Mouse (Mus musculus) lung, adult 2 months (tissue): ENCODE results near the gene Tor1aip1. TPM values are rescaled to one million over a fixed set of nuclear protein-coding genes. Genes with fewer than 3 reads are reported as not detected.

Experiments used
- DNase-seq: peaks from one replicate; pipeline ENCODE4 v3.0.0; 2022
- H3K4me1 ChIP-seq: fragments of 200-500 bp; 2 replicates; pipeline ENCODE4 v1.6.1; 2011; ENCODE audit warnings: low read length; ENCODE audit not compliant: control insufficient read depth, insufficient read depth
- H3K4me3 ChIP-seq: fragments of 200-500 bp; replicated peaks from 2 replicates; pipeline ENCODE3; 2011; ENCODE audit warnings: low read depth, mild to moderate bottlenecking, control low read depth, low read length; ENCODE audit errors: extremely low read depth
- CTCF ChIP-seq: fragments of 200-500 bp; IDR thresholded peaks from 2 replicates; pipeline ENCODE4 v1.5.1; 2011; ENCODE audit warnings: mild to moderate bottlenecking, low read length, control low read depth; ENCODE audit not compliant: insufficient read depth
- POLR2A ChIP-seq: fragments of 200-500 bp; IDR thresholded peaks from 2 replicates; pipeline ENCODE4 v1.6.1; 2011; ENCODE audit warnings: low read depth, mild to moderate bottlenecking, control low read depth, low read length, borderline replicate concordance; ENCODE audit errors: extremely low read depth
- WGBS: fragments of 180-500 bp; shearing (Covaris S2); methylation state at CpG from one replicate; pipeline ENCODE4 v1.1.7; 2018; 5-methylcytosine and 5-hydroxymethylcytosine counted together
- polyA plus RNA-seq: library from polyadenylated mRNA; depleted of rRNA; stranded (reverse); fragments of >200 nt; gene quantifications from 2 replicates; pipeline ENCODE4 v1.2.3, GENCODE M21; 2012

The Tor1aip1 gene
- polyA plus RNA-seq, 1 experiment: 36.6 TPM

DNA sequence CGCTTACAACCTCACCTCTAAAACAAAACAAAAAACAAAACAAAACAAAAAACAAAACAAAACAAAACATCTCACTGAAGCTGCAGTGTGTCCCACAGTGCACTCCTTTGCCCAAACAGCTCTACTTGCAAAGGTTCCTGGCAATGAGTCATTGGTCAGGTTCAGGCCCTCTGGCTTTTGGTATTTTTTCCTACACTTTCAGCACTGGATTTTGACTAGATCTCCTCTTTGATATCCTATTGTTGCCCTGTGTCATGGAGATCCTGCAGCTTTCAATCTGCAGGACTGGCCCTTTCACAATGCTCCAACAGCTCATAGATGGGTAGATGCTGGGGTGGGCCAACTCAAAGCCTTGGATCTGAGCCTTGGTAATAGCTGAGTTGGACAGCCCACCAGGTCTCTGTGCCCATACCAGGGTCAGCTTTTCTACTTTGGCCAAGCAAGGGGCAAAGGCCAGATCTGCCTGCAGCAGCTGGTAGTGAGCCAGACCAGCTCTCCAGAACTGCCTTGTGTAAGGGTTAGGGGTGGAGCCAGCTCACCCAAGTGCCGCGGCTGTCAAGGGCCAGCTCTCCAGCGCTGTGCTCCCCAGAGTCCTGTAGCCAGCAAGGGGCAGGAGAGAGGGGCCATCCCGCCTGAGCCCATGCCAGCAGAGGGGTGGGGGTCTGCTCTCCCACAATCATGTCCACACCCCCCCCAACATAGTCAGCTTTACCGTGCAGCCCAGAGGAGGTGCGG, 32.9 kb downstream of the Tor1aip1 start:
- Histone ChIP-seq H3K4me3 (no peak overlapping the region), H3K4me1 (no peaks in the 10 kb centered on the region)
- no peak for TF ChIP-seq CTCF
- no peak for TF ChIP-seq POLR2A
- 66% methylated on average over 7 of the region's 7 CpGs for WGBS
- peak; percentile 48 for DNase-seq

GRCm38 (mm10) chr1:156002366-156002765, 33.9 kb downstream of the Tor1aip1 start:
- TF ChIP-seq POLR2A (no peak), CTCF (no peak)
- no peak for DNase-seq
- Histone ChIP-seq H3K4me1 (no peaks in the 10 kb centered on the region), H3K4me3 (no peak overlapping the region)
- WGBS: 81% methylated on average over 8 of the region's 8 CpGs

DNA sequence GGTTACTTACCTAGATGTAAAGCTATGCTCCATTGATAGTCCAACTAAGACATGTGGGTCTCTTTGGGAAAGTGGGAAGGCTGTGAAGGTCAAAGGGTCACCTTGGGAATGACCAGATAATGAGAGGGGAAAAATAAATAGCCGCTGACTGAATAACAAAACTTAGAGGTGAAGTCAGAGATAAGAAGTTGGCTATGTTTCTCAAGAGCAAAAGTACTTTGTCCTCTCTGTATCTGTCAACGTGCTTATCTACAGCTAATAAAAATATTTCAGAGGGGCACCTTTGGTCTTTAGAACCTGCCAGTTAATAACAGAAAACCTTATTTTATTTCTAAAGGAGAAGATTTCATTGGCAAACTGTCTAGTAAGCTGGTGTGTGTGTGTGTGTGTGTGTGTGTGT, 40.7 kb downstream of the Tor1aip1 start:
- H3K4me3 ChIP-seq: no peak overlapping the region
- 32% methylated on average over 2 of the region's 2 CpGs for WGBS
- no peak for DNase-seq
- H3K4me1 ChIP-seq: no peaks in the 10 kb centered on the region
- TF ChIP-seq POLR2A (no peak), CTCF (no peak)

DNA sequence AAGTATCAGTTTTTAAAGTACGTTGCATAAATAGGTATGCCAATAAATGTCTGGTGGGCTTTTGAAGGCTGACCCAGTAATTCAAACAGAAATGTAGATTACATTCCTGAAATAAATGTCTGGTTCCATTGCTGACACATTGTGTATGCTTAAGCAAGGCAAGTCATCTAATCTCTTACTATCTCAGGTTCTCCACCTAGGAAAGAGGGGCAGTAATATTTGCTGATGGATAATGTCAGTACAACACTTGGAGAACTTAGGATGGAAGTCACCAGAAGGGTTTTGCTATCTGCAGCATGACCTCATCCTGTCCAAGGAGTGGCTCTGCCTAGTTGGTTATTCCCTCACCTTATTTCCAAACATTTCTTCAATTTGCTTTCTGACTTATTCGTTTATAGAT, 41.8 kb downstream of the Tor1aip1 start:
- H3K4me1 ChIP-seq: no peaks in the 10 kb centered on the region
- no peak overlapping the region for H3K4me3 ChIP-seq
- WGBS: 52% methylated on average over 2 of the region's 2 CpGs
- no peak for TF ChIP-seq CTCF
- TF ChIP-seq POLR2A: no peak
- DNase-seq: no peak

DNA sequence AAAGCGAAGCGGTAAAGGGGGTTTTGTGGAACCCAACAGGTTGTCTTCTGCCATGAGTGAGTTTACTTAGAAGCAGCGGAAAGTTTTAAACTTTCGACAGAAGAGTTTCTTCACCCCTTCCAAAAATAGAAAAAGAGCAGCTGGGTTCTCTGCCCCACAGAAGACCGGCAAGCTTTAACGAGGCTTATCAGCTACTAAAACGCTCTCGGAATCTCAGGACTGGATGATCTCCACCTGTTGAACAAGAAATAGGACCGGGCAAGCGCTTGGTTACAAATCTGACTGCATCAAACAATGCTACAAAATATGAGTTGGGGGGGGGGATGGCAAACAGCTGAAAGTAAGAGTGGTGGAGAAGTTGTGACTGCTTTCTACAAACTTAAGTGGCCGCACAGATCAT, 45.9 kb downstream of the Tor1aip1 start:
- TF ChIP-seq CTCF (no peak), POLR2A (no peak)
- DNase-seq: no peak
- no peak overlapping the region for H3K4me3 ChIP-seq
- H3K4me1 ChIP-seq: no peaks in the 10 kb centered on the region
- 45% methylated on average over 11 of the region's 11 CpGs for WGBS

GRCm38 (mm10) chr1:155989387-155989786, 46.9 kb downstream of the Tor1aip1 start:
- H3K4me3 ChIP-seq: no peak overlapping the region
- TF ChIP-seq POLR2A (no peak), CTCF (no peak)
- H3K4me1 ChIP-seq: no peaks in the 10 kb centered on the region
- 33% methylated on average over 2 of the region's 2 CpGs for WGBS
- no peak for DNase-seq

- H3K4me1 ChIP-seq: no peaks in the 10 kb centered on the region
- no peak for DNase-seq
- H3K4me3 ChIP-seq: no peak overlapping the region
- TF ChIP-seq POLR2A (no peak), CTCF (no peak)
- 77% methylated on average over 2 of the region's 2 CpGs for WGBS
These were observed 48.7 kb downstream of the Tor1aip1 start for GRCm38 (mm10) chr1:155987625-155988024.

GRCm38 (mm10) chr1:155974931-155975330, 61.3 kb downstream of the Tor1aip1 start:
- DNase-seq: no peak
- 37% methylated on average over 2 of the region's 2 CpGs for WGBS
- Histone ChIP-seq H3K4me1 (no peaks in the 10 kb centered on the region), H3K4me3 (no peak overlapping the region)
- TF ChIP-seq POLR2A (no peak), CTCF (no peak)

GRCm38 (mm10) chr1:155973719-155974379, 62.4 kb downstream of the Tor1aip1 start:
- no peak for TF ChIP-seq POLR2A
- TF ChIP-seq CTCF: no peak
- peak; percentile 37 for DNase-seq
- 6% methylated on average over 19 of the region's 19 CpGs for WGBS
- Histone ChIP-seq H3K4me1 (no peaks in the 10 kb centered on the region), H3K4me3 (peak overlapping the region; percentile 68)

GRCm38 (mm10) chr1:155973068-155973718, 63.1 kb downstream of the Tor1aip1 start, which contains the start of gene Cep350:
Gene Cep350 (minus strand): TSS chr1:155973255.
- peak; percentile 94 for DNase-seq
- no peak for TF ChIP-seq CTCF
- peak; percentile 90 for TF ChIP-seq POLR2A
- WGBS: under 1% methylated on average over 50 of the region's 57 CpGs
- Histone ChIP-seq H3K4me1 (no peaks in the 10 kb centered on the region), H3K4me3 (peak within 1 kb of the TSS; percentile 75)
